In genomic region chr10:120751821-120752261, GRCm38 (mm10) we compare ENCODE assay signal across 9 mouse cellular contexts.
DNase-seq lines count a peak whose midpoint lies in the region; ATAC-seq and TF ChIP-seq lines count a peak whose summit lies in the region.
"Had no signal": no experiment of that assay in that cellular context is flagged by ENCODE, and none has a peak within 500 bp of the region (broad histone marks: within the 10 kb centered on the region; RNA-seq: fewer than 3 reads in every experiment).

No protein-coding gene starts in this region.

- no peaks in the 10 kb centered on the region for H3K27me3 ChIP-seq in liver, adult 2 months (ENCODE audit: control insufficient read depth, insufficient read depth, low read length)
- H3K27me3 ChIP-seq: liver, embryonic 13.5 days had no signal

- no peak for ATAC-seq in erythroblast, adult 5-6 weeks (replicated peaks; ENCODE audit: low FRiP score, poor library complexity, severe bottlenecking)

- intact Hi-C loops in heart, postnatal 10 days (cut with DNase I) = no loop called here
- intact Hi-C loops in left cerebral cortex, postnatal 25 days (cut with DNase I) = no loop called here

- H3K36me3 ChIP-seq in liver, adult 2 months (ENCODE audit: control insufficient read depth, insufficient read depth, low read length) = no peaks in the 10 kb centered on the region
- H3K36me3 ChIP-seq: liver, embryonic 13.5 days had no signal

- no peaks in the 10 kb centered on the region for H3K79me2 ChIP-seq in liver, adult 2 months (ENCODE audit: control insufficient read depth, insufficient read depth, low read length)

- TF ChIP-seq CTCF in liver, adult 2 months (IDR thresholded peaks at IDR 0.05; ENCODE audit: low read depth, low read length) = no peak

- H3K4me1 ChIP-seq in liver, adult 2 months (ENCODE audit: control insufficient read depth, insufficient read depth, low read length) = no peaks in the 10 kb centered on the region
- H3K4me1 ChIP-seq: liver, embryonic 13.5 days had no signal

- no peak overlapping the region for H3K4me3 ChIP-seq in liver, adult 2 months (ENCODE audit: insufficient read depth, low read depth, low read length)
- H3K4me3 ChIP-seq: liver, embryonic 13.5 days had no signal

- no peak overlapping the region for H3K9ac ChIP-seq in liver, adult 2 months (ENCODE audit: low read depth, low read length)
- H3K9ac ChIP-seq: liver, embryonic 13.5 days had no signal

- 70% methylated on average over 11 of the region's 11 CpGs for WGBS in liver, adult 2 months

- peak; percentile 22 to 36 for DNase-seq in cerebellum, postnatal 10 days
- no peak for DNase-seq in cerebellum, adult 11 months
- peak; percentile 43 for DNase-seq in adrenal gland, postnatal 25 days
- DNase-seq in heart, postnatal 10 days = peak; percentile 71 to 73
- DNase-seq in liver, adult 2 months (ENCODE audit: extremely low read depth, low read depth, low spot score) = peak; percentile 59
- no peak for DNase-seq in thymus, adult 18-20 months
- no peak for DNase-seq in left cerebral cortex, postnatal 25 days (ENCODE audit: low spot score in 2 of 2)
- DNase-seq: liver, embryonic 13.5 days had no signal

- TF ChIP-seq POLR2A in liver, adult 2 months (IDR thresholded peaks at IDR 0.05; ENCODE audit: extremely low read depth, insufficient read depth, low read length) = no peak

- no peak overlapping the region; the same call in 1 of the 2 replicates for H3K27ac ChIP-seq in liver, adult 2 months (replicated peaks; ENCODE audit: insufficient read depth, low read depth, low read length)
- H3K27ac ChIP-seq: liver, embryonic 13.5 days had no signal

Comparison
In these comparisons a context has a peak if more than half of its experiments do, and no peak if none do; other contexts are left out.
1. DNase-seq: peak in cerebellum, postnatal 10 days (2 of 2), adrenal gland, postnatal 25 days (single experiment), heart, postnatal 10 days (2 of 2) and liver, adult 2 months (single experiment); none in cerebellum, adult 11 months (single experiment), thymus, adult 18-20 months (0 of 2) and left cerebral cortex, postnatal 25 days (0 of 2).